Mouse (Mus musculus): ENCODE measurements around the gene Hif3a. TPM values are rescaled to one million over a fixed set of nuclear protein-coding genes. Genes with fewer than 3 reads are reported as not detected.

The Hif3a gene
- polyA plus RNA-seq, 1 experiment from 2014 or later = 3.9 TPM

DNA sequence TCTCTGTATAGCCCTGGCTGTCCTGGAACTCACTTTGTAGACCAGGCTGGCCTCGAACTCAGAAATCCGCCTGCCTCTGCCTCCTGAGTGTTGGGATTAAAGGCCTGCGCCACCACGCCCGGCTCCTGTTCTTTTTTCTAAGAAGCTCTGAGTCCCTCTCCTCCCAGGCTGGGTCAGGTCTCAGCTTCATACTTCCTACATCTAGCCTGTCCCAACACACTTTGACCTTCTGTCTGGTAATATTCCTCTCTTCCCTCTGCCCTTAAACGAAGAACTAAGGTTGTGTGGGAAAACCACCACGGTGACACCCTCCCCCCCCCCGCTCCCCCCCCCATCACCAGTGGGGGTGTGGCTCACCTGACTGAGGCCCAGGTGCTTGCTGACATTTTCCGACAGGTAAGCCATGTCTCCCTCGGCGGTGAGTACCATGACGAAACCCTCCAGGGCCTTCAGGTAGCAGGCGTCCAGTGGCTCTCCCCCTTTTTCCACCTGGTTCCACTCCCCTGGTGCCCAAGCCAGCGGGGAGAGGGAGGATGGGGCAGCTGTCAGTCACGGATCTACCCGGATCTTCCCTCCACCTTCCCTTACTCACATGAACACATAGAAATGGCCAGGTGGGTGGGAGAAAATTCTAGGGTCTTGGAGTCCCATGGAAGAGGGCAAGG is 7.8 kb downstream of the Hif3a start:
- H3K4me2 ChIP-seq (ENCODE audit: low read depth, low read length) = no peak overlapping the region; the same call in 1 of the 2 replicates
- DNase-seq (peak; percentile 13), ATAC-seq (no peak)
- no peak overlapping the region for H3K4me3 ChIP-seq (ENCODE audit: low read depth, low read length)
- H3K9ac ChIP-seq (replicated peaks) = no peak overlapping the region
- H3K36me3 ChIP-seq (replicated peaks; ENCODE audit: insufficient read depth, low read length) = peaks cover 45% of the 10 kb centered on the region
- H3K27ac ChIP-seq (ENCODE audit: low read depth) = no peak overlapping the region
- WGBS (ENCODE audit: insufficient replicate concordance) = 91% methylated on average over 14 of the region's 16 CpGs
- H3K4me1 ChIP-seq (ENCODE audit: insufficient read depth) = peaks cover 37% of the 10 kb centered on the region
- no peaks in the 10 kb centered on the region for H3K9me3 ChIP-seq (ENCODE audit: low read length)
- H3K27me3 ChIP-seq (ENCODE audit: insufficient read depth, low read length) = no peaks in the 10 kb centered on the region
- TF ChIP-seq EP300 (IDR thresholded peaks at IDR 0.05; ENCODE audit: low read depth) = no peak
- TF ChIP-seq CTCF (IDR thresholded peaks at IDR 0.05; ENCODE audit: low read depth) = no peak

GRCm38 (mm10) chr7:17050933-17051594 is 11.2 kb downstream of the Hif3a start:
- H3K9ac ChIP-seq (replicated peaks) = no peak overlapping the region
- H3K27ac ChIP-seq (ENCODE audit: low read depth) = no peak overlapping the region
- no peaks in the 10 kb centered on the region for H3K27me3 ChIP-seq (ENCODE audit: insufficient read depth, low read length)
- no peaks in the 10 kb centered on the region for H3K9me3 ChIP-seq (ENCODE audit: low read length)
- peaks cover 68% of the 10 kb centered on the region for H3K36me3 ChIP-seq (replicated peaks; ENCODE audit: insufficient read depth, low read length)
- 23% methylated on average over 16 of the region's 17 CpGs for WGBS (ENCODE audit: insufficient replicate concordance)
- H3K4me3 ChIP-seq (ENCODE audit: low read depth, low read length) = no peak overlapping the region
- peak; percentile 16; the same call in 1 of the 2 replicates for ATAC-seq
- DNase-seq = peak; percentile 82
- H3K4me2 ChIP-seq (ENCODE audit: low read depth, low read length) = no peak overlapping the region
- peaks cover 6% of the 10 kb centered on the region for H3K4me1 ChIP-seq (ENCODE audit: insufficient read depth)
- TF ChIP-seq EP300 (IDR thresholded peaks at IDR 0.05; ENCODE audit: low read depth) (no peak), CTCF (IDR thresholded peaks at IDR 0.05; ENCODE audit: low read depth) (peak; percentile 85)

- WGBS (ENCODE audit: insufficient replicate concordance) = 74% methylated on average over 11 of the region's 11 CpGs
- Histone ChIP-seq H3K4me1 (ENCODE audit: insufficient read depth) (peaks cover under 1% of the 10 kb centered on the region), H3K9me3 (ENCODE audit: low read length) (no peaks in the 10 kb centered on the region), H3K4me3 (ENCODE audit: low read depth, low read length) (no peak overlapping the region), H3K27ac (ENCODE audit: low read depth) (no peak overlapping the region), H3K4me2 (ENCODE audit: low read depth, low read length) (no peak overlapping the region), H3K9ac (replicated peaks) (no peak overlapping the region), H3K27me3 (ENCODE audit: insufficient read depth, low read length) (no peaks in the 10 kb centered on the region), H3K36me3 (replicated peaks; ENCODE audit: insufficient read depth, low read length) (peaks cover 65% of the 10 kb centered on the region)
- DNase-seq = peak; percentile 14
- no peak for TF ChIP-seq CTCF (IDR thresholded peaks at IDR 0.05; ENCODE audit: low read depth)
- TF ChIP-seq EP300 (IDR thresholded peaks at IDR 0.05; ENCODE audit: low read depth) = no peak
- ATAC-seq = no peak
These were observed 11.7 kb downstream of the Hif3a start for GRCm38 (mm10) chr7:17050491-17050890.

DNA sequence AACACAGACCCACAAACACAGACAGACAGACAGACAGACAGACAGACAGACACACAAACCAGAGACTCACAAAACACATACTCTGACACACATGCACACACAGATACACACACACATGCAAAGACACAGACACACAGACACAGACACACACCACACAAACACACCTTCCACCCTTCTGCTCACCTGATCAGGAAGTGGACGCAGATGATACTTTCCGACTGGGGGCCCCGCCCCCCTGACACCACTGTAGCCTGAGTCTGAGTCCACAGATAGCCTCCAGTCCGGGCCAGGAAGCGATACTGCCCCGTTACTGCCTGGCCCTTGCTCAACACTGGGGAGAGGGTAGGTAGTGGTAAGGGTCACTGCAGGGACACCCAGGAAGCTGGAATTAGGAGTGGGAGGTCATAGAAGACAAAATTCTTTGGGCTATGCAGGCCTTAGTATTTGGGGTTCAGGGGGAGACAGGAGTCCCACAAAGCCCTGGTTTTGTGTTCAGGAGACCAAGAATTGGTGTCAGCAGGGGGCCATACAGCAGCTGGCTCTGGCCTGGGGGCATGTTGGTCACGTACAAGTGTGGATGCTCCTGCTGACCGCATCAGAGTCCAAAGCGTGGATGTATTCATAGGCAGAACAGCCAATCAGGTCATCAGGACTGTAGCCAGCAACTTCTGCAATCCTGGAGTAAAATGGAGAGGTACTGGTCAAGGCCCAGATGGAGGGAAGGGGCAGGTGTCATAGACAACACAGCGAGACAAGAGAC is 13.6 kb downstream of the Hif3a start:
- H3K27me3 ChIP-seq (ENCODE audit: insufficient read depth, low read length) = no peaks in the 10 kb centered on the region

GRCm38 (mm10) chr7:17047041-17047682 is 15.1 kb downstream of the Hif3a start:
- DNase-seq (peak; percentile 4), ATAC-seq (no peak)
- H3K4me2 ChIP-seq (ENCODE audit: low read depth, low read length) = no peak overlapping the region
- no peaks in the 10 kb centered on the region for H3K27me3 ChIP-seq (ENCODE audit: insufficient read depth, low read length)
- 90% methylated on average over 5 of the region's 5 CpGs for WGBS (ENCODE audit: insufficient replicate concordance)
- H3K4me1 ChIP-seq (ENCODE audit: insufficient read depth) = no peaks in the 10 kb centered on the region
- no peak overlapping the region for H3K4me3 ChIP-seq (ENCODE audit: low read depth, low read length)
- TF ChIP-seq EP300 (IDR thresholded peaks at IDR 0.05; ENCODE audit: low read depth) (no peak), CTCF (IDR thresholded peaks at IDR 0.05; ENCODE audit: low read depth) (no peak)
- H3K36me3 ChIP-seq (replicated peaks; ENCODE audit: insufficient read depth, low read length) = peaks cover 74% of the 10 kb centered on the region
- H3K27ac ChIP-seq (ENCODE audit: low read depth) = no peak overlapping the region
- H3K9ac ChIP-seq (replicated peaks) = no peak overlapping the region
- H3K9me3 ChIP-seq (ENCODE audit: low read length) = no peaks in the 10 kb centered on the region

More for the DNA sequence above, 13.6 kb downstream of the Hif3a start:
- ATAC-seq (no peak), DNase-seq (peak; percentile 11)
- Histone ChIP-seq H3K36me3 (replicated peaks; ENCODE audit: insufficient read depth, low read length) (peaks cover 71% of the 10 kb centered on the region), H3K4me3 (ENCODE audit: low read depth, low read length) (no peak overlapping the region), H3K9ac (replicated peaks) (no peak overlapping the region), H3K9me3 (ENCODE audit: low read length) (no peaks in the 10 kb centered on the region), H3K4me2 (ENCODE audit: low read depth, low read length) (no peak overlapping the region), H3K27ac (ENCODE audit: low read depth) (no peak overlapping the region), H3K4me1 (ENCODE audit: insufficient read depth) (no peaks in the 10 kb centered on the region)
- no peak for TF ChIP-seq EP300 (IDR thresholded peaks at IDR 0.05; ENCODE audit: low read depth)
- TF ChIP-seq CTCF (IDR thresholded peaks at IDR 0.05; ENCODE audit: low read depth) = no peak
- WGBS (ENCODE audit: insufficient replicate concordance) = 79% methylated on average over 10 of the region's 10 CpGs

- Histone ChIP-seq H3K4me3 (ENCODE audit: low read depth, low read length) (no peak overlapping the region), H3K36me3 (replicated peaks; ENCODE audit: insufficient read depth, low read length) (peaks cover 75% of the 10 kb centered on the region), H3K27ac (ENCODE audit: low read depth) (no peak overlapping the region), H3K4me2 (ENCODE audit: low read depth, low read length) (no peak overlapping the region), H3K27me3 (ENCODE audit: insufficient read depth, low read length) (no peaks in the 10 kb centered on the region), H3K4me1 (ENCODE audit: insufficient read depth) (no peaks in the 10 kb centered on the region), H3K9ac (replicated peaks) (no peak overlapping the region), H3K9me3 (ENCODE audit: low read length) (no peaks in the 10 kb centered on the region)
- ATAC-seq (no peak), DNase-seq (no peak)
- TF ChIP-seq CTCF (IDR thresholded peaks at IDR 0.05; ENCODE audit: low read depth) (no peak), EP300 (IDR thresholded peaks at IDR 0.05; ENCODE audit: low read depth) (no peak)
- WGBS (ENCODE audit: insufficient replicate concordance) = 97% methylated on average over 1 of the region's 1 CpGs
These were observed 16.5 kb downstream of the Hif3a start for GRCm38 (mm10) chr7:17045743-17046142.

Data from liver, postnatal 0 days (tissue).